Mouse (Mus musculus): ENCODE results near the gene Dnajc5. TPM values are rescaled to one million over a fixed set of nuclear protein-coding genes. Genes with fewer than 3 reads are reported as not detected.
"Not testable (repeated sequence)": the region's sequence is repeated elsewhere in the genome, so short reads cannot be mapped to it uniquely, and the experiment has no call there.

Gene Dnajc5
- polyA plus RNA-seq, 1 experiment from 2014 or later, result 206 TPM

- WGBS, result 84% methylated on average over 31 of the region's 31 CpGs
Measured at GRCm38 (mm10) chr2:181493156-181493927, 26.9 kb upstream of the Dnajc5 start, which contains the start of gene Abhd16b. Abhd16b (plus strand) TSS chr2:181493206.

GRCm38 (mm10) chr2:181494266-181494945, 25.9 kb upstream of the Dnajc5 start:
- H3K4me1 ChIP-seq (replicated peaks), result peaks cover 20% of the 10 kb centered on the region
- 73% methylated on average over 26 of the region's 26 CpGs for WGBS
- no peak for ATAC-seq (ENCODE audit: low FRiP score)

More at GRCm38 (mm10) chr2:181493156-181493927, 26.9 kb upstream of the Dnajc5 start, which contains the start of gene Abhd16b:
- Histone ChIP-seq H3K4me3 (no peak within 1 kb of the TSS), H3K36me3 (no peaks in the 10 kb centered on the region), H3K9ac (no peak within 1 kb of the TSS), H3K27me3 (no peaks in the 10 kb centered on the region), H3K27ac (no peak within 1 kb of the TSS), H3K4me1 (replicated peaks) (peaks cover 15% of the 10 kb centered on the region), H3K9me3 (no peaks in the 10 kb centered on the region), H3K4me2 (no peak within 1 kb of the TSS)
- ATAC-seq (ENCODE audit: low FRiP score), result no peak

GRCm38 (mm10) chr2:181495845-181496244, 24.4 kb upstream of the Dnajc5 start:
- not testable (repeated sequence) for H3K9me3 ChIP-seq; H3K27me3 ChIP-seq; H3K27ac ChIP-seq; H3K9ac ChIP-seq; ATAC-seq (ENCODE audit: low FRiP score)
- peaks cover 15% of the 10 kb centered on the region for H3K36me3 ChIP-seq
- WGBS, result 59% methylated on average over 8 of the region's 8 CpGs
- peaks cover 20% of the 10 kb centered on the region for H3K4me1 ChIP-seq (replicated peaks)
- H3K4me2 ChIP-seq, result peak overlapping the region; percentile 99
- H3K4me3 ChIP-seq, result peak overlapping the region; percentile 91; the same call in 1 of the 2 replicates

More at GRCm38 (mm10) chr2:181494266-181494945, 25.9 kb upstream of the Dnajc5 start:
- Histone ChIP-seq H3K9me3 (no peaks in the 10 kb centered on the region), H3K9ac (no peak overlapping the region), H3K27me3 (no peaks in the 10 kb centered on the region), H3K36me3 (peaks cover 3% of the 10 kb centered on the region; the same call in 1 of the 2 replicates), H3K4me3 (no peak overlapping the region), H3K4me2 (no peak overlapping the region), H3K27ac (no peak overlapping the region)

GRCm38 (mm10) chr2:181496281-181496680, 24.0 kb upstream of the Dnajc5 start:
- ATAC-seq (ENCODE audit: low FRiP score), result peak; percentile 65
- Histone ChIP-seq H3K9me3 (no peaks in the 10 kb centered on the region), H3K27me3 (no peaks in the 10 kb centered on the region), H3K36me3 (peaks cover 20% of the 10 kb centered on the region), H3K4me1 (replicated peaks) (peaks cover 20% of the 10 kb centered on the region), H3K4me2 (peak overlapping the region; percentile 99), H3K9ac (peak overlapping the region; percentile 74), H3K4me3 (peak overlapping the region; percentile 91), H3K27ac (peak overlapping the region; percentile 78)
- 15% methylated on average over 8 of the region's 8 CpGs for WGBS

GRCm38 (mm10) chr2:181496831-181497547, 23.3 kb upstream of the Dnajc5 start, which contains the start of gene Tpd52l2:
Tpd52l2 (plus strand) TSS chr2:181497142.
- H3K9me3 ChIP-seq, result no peaks in the 10 kb centered on the region
- under 1% methylated on average over 46 of the region's 46 CpGs for WGBS
- H3K9ac ChIP-seq, result peak within 1 kb of the TSS; percentile 95
- peak; percentile 97 for ATAC-seq (ENCODE audit: low FRiP score)
- H3K4me1 ChIP-seq (replicated peaks), result peaks cover 20% of the 10 kb centered on the region
- H3K27ac ChIP-seq, result peak within 1 kb of the TSS; percentile 90
- no peaks in the 10 kb centered on the region for H3K27me3 ChIP-seq
- peak within 1 kb of the TSS; percentile 99 for H3K4me2 ChIP-seq
- H3K36me3 ChIP-seq, result peaks cover 27% of the 10 kb centered on the region
- H3K4me3 ChIP-seq, result peak within 1 kb of the TSS; percentile 91

GRCm38 (mm10) chr2:181497548-181497875, 22.8 kb upstream of the Dnajc5 start:
- Histone ChIP-seq H3K4me3 (peak overlapping the region; percentile 91), H3K4me2 (peak overlapping the region; percentile 99), H3K9me3 (no peaks in the 10 kb centered on the region), H3K4me1 (replicated peaks) (peaks cover 20% of the 10 kb centered on the region), H3K9ac (peak overlapping the region; percentile 95), H3K36me3 (peaks cover 32% of the 10 kb centered on the region), H3K27me3 (no peaks in the 10 kb centered on the region), H3K27ac (peak overlapping the region; percentile 90)
- peak; percentile 38 for ATAC-seq (ENCODE audit: low FRiP score)
- 0% methylated on average over 12 of the region's 12 CpGs for WGBS

- H3K27me3 ChIP-seq, result no peaks in the 10 kb centered on the region
- H3K27ac ChIP-seq, result no peak overlapping the region
- H3K4me3 ChIP-seq, result 0 out of 2 replicates have a peak overlapping the region, but pooled peaks have one; percentile 91
- 74% methylated on average over 4 of the region's 4 CpGs for WGBS
- no peak overlapping the region for H3K9ac ChIP-seq
- peaks cover 43% of the 10 kb centered on the region for H3K36me3 ChIP-seq
- ATAC-seq (ENCODE audit: low FRiP score), result no peak
- peaks cover 20% of the 10 kb centered on the region for H3K4me1 ChIP-seq (replicated peaks)
- peak overlapping the region; percentile 99; the same call in 1 of the 2 replicates for H3K4me2 ChIP-seq
- no peaks in the 10 kb centered on the region for H3K9me3 ChIP-seq
Measured at GRCm38 (mm10) chr2:181498644-181499043, 21.6 kb upstream of the Dnajc5 start.

- H3K4me1 ChIP-seq (replicated peaks), result no peaks in the 10 kb centered on the region
- H3K27ac ChIP-seq, result no peak overlapping the region
- no peak overlapping the region for H3K9ac ChIP-seq
- no peak overlapping the region for H3K4me3 ChIP-seq
- 89% methylated on average over 2 of the region's 2 CpGs for WGBS
- H3K27me3 ChIP-seq, result no peaks in the 10 kb centered on the region
- no peaks in the 10 kb centered on the region for H3K9me3 ChIP-seq
- no peak for ATAC-seq (ENCODE audit: low FRiP score)
- H3K4me2 ChIP-seq, result no peak overlapping the region
- peaks cover 95% of the 10 kb centered on the region for H3K36me3 ChIP-seq
Measured at GRCm38 (mm10) chr2:181509191-181509590, 11.1 kb upstream of the Dnajc5 start.

GRCm38 (mm10) chr2:181511231-181511630, 9.1 kb upstream of the Dnajc5 start:
- Histone ChIP-seq H3K9me3 (no peaks in the 10 kb centered on the region), H3K4me2 (no peak overlapping the region), H3K4me3 (no peak overlapping the region), H3K4me1 (replicated peaks) (no peaks in the 10 kb centered on the region), H3K27ac (no peak overlapping the region), H3K36me3 (peaks cover 94% of the 10 kb centered on the region), H3K9ac (no peak overlapping the region), H3K27me3 (no peaks in the 10 kb centered on the region)
- WGBS, result 98% methylated on average over 8 of the region's 8 CpGs
- no peak for ATAC-seq (ENCODE audit: low FRiP score)

GRCm38 (mm10) chr2:181519201-181519600, 1.1 kb upstream of the Dnajc5 start:
- Histone ChIP-seq H3K27me3 (no peaks in the 10 kb centered on the region), H3K27ac (peak overlapping the region; percentile 98), H3K9me3 (no peaks in the 10 kb centered on the region), H3K4me1 (replicated peaks) (peaks cover 39% of the 10 kb centered on the region), H3K36me3 (peaks cover 34% of the 10 kb centered on the region), H3K4me2 (peak overlapping the region; percentile 81), H3K9ac (peak overlapping the region; percentile 88), H3K4me3 (peak overlapping the region; percentile 70)
- 81% methylated on average over 3 of the region's 3 CpGs for WGBS
- no peak for ATAC-seq (ENCODE audit: low FRiP score)

- H3K4me2 ChIP-seq, result peak overlapping the region; percentile 81
Measured at GRCm38 (mm10) chr2:181520936-181521227, 597 bp downstream of the Dnajc5 start.

GRCm38 (mm10) chr2:181521491-181521890, 1.2 kb downstream of the Dnajc5 start:
- H3K27me3 ChIP-seq, result no peaks in the 10 kb centered on the region
- H3K4me2 ChIP-seq, result peak overlapping the region; percentile 81
- peak overlapping the region; percentile 70 for H3K4me3 ChIP-seq
- no peak overlapping the region for H3K27ac ChIP-seq
- H3K9me3 ChIP-seq, result no peaks in the 10 kb centered on the region
- peaks cover 13% of the 10 kb centered on the region for H3K36me3 ChIP-seq
- H3K4me1 ChIP-seq (replicated peaks), result peaks cover 41% of the 10 kb centered on the region
- ATAC-seq (ENCODE audit: low FRiP score), result no peak
- WGBS, result 64% methylated on average over 10 of the region's 10 CpGs
- H3K9ac ChIP-seq, result peak overlapping the region; percentile 88

More at GRCm38 (mm10) chr2:181520936-181521227, 597 bp downstream of the Dnajc5 start:
- H3K36me3 ChIP-seq, result peaks cover 19% of the 10 kb centered on the region
- no peaks in the 10 kb centered on the region for H3K27me3 ChIP-seq
- no peaks in the 10 kb centered on the region for H3K9me3 ChIP-seq
- peak overlapping the region; percentile 88 for H3K9ac ChIP-seq
- H3K4me3 ChIP-seq, result peak overlapping the region; percentile 70
- no peak for ATAC-seq (ENCODE audit: low FRiP score)
- peak overlapping the region; percentile 98 for H3K27ac ChIP-seq
- 0% methylated on average over 17 of the region's 17 CpGs for WGBS
- peaks cover 41% of the 10 kb centered on the region for H3K4me1 ChIP-seq (replicated peaks)

Data from hindbrain, embryonic 13.5 days (tissue).